Mouse (Mus musculus): Measurements from ENCODE around the gene Il12rb1.

DNA sequence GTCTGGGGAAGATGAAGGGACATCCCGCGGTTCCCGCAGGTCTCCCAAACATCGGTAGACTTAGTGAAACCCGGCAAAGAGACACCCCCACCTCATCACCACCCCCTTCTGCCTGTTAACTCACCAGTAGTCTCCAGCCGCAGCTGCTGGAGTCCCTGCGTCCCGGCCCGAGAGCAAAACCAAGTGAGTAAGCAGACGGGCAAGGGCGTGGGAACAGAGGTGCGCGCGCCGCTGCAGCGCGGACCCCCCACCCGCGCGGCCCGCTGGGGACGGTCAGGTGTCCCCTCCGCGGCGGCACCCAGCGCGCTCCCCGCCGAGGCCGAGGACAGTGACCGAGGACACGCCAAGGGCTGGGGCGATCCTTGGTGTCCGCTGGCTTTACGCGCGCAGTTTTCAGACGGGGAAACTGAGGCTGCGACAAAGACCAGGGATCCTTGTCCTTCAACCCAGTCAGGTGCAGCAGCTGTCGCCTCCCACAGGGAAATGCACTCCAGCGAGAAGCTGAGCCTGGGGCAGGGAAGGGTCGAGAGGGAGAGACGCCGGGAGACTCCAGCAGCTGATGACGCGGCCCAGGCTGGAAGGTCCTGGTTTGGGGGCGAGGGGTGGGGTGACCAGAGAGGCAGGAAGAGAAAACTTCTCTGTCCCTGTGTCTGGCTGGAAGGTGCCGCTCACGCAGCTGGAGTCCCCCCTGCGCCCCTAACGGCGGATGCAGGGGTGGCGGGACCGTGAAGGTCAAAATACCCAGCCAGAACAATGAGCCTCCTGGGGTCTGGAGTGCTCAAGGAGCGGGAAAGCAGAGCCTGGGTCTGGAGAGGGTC lies 54.8 kb downstream of the Il12rb1 start, which contains the start of gene Kcnn1:
- peak; percentile 40 for TF ChIP-seq CTCF (IDR thresholded peaks at IDR 0.05)
- TF ChIP-seq POLR2A (IDR thresholded peaks at IDR 0.05; ENCODE audit: insufficient read depth, low read depth, low read length) = no peak
